Mouse (Mus musculus): ENCODE measurements around the gene Trabd2b.

- TF ChIP-seq CTCF (IDR thresholded peaks at IDR 0.05; ENCODE audit: low read depth, low read length) (no peak), POLR2AphosphoS5 (IDR thresholded peaks at IDR 0.05; ENCODE audit: insufficient replicate concordance, low read depth, low read length) (no peak), TAL1 (conservative IDR thresholded peaks at IDR 0.05; ENCODE audit: low read depth, low read length) (no peak), GATA1 (IDR thresholded peaks at IDR 0.05; ENCODE audit: borderline replicate concordance, low read length) (no peak), GATA2 (IDR thresholded peaks at IDR 0.05; ENCODE audit: borderline replicate concordance, low read depth, low read length) (no peak)
Measured at GRCm38 (mm10) chr4:114499650-114500049, 93.1 kb downstream of the Trabd2b start.

Measured in G1E (cell line).